Mouse (Mus musculus): ENCODE results near the gene Krt17. TPM values are rescaled to one million over a fixed set of nuclear protein-coding genes. Genes with fewer than 3 reads are reported as not detected.

Gene Krt17
- total and polyA plus RNA-seq, 3 experiments: 0.61 TPM; not detected in 2

GRCm38 (mm10) chr11:100221741-100222140, 39.1 kb downstream of the Krt17 start:
- Histone ChIP-seq H3K36me3 (ENCODE audit: control insufficient read depth, insufficient read depth, low read length) (no peaks in the 10 kb centered on the region), H3K4me1 (ENCODE audit: control insufficient read depth, insufficient read depth, low read length) (no peaks in the 10 kb centered on the region), H3K27me3 (ENCODE audit: control insufficient read depth, insufficient read depth, low read length) (no peaks in the 10 kb centered on the region), H3K9ac (ENCODE audit: low read depth, low read length) (no peak overlapping the region), H3K27ac (no peak overlapping the region), H3K4me3 (no peak overlapping the region), H3K79me2 (replicated peaks; ENCODE audit: control insufficient read depth, insufficient read depth, low read length) (no peaks in the 10 kb centered on the region)
- WGBS: 60% methylated on average over 8 of the region's 8 CpGs
- TF ChIP-seq CTCF (IDR thresholded peaks at IDR 0.05): no peak
- TF ChIP-seq EP300 (IDR thresholded peaks at IDR 0.05; ENCODE audit: insufficient read depth, low read depth, low read length): no peak
- TF ChIP-seq POLR2A (IDR thresholded peaks at IDR 0.05; ENCODE audit: insufficient read depth, low read depth, low read length): no peak
- intact Hi-C loops (cut with DNase I): no loop called here
- DNase-seq: no peak

GRCm38 (mm10) chr11:100219304-100219703, 41.5 kb downstream of the Krt17 start:
- H3K4me1 ChIP-seq (ENCODE audit: control insufficient read depth, insufficient read depth, low read length): no peaks in the 10 kb centered on the region
- intact Hi-C loops (cut with DNase I): no loop called here
- no peak for DNase-seq
- WGBS: 79% methylated on average over 4 of the region's 4 CpGs
- H3K79me2 ChIP-seq (replicated peaks; ENCODE audit: control insufficient read depth, insufficient read depth, low read length): no peaks in the 10 kb centered on the region
- no peak overlapping the region for H3K4me3 ChIP-seq
- no peaks in the 10 kb centered on the region for H3K36me3 ChIP-seq (ENCODE audit: control insufficient read depth, insufficient read depth, low read length)
- no peak overlapping the region for H3K27ac ChIP-seq
- no peak overlapping the region for H3K9ac ChIP-seq (ENCODE audit: low read depth, low read length)
- no peak for TF ChIP-seq CTCF (IDR thresholded peaks at IDR 0.05)
- TF ChIP-seq EP300 (IDR thresholded peaks at IDR 0.05; ENCODE audit: insufficient read depth, low read depth, low read length): no peak
- TF ChIP-seq POLR2A (IDR thresholded peaks at IDR 0.05; ENCODE audit: insufficient read depth, low read depth, low read length): no peak
- no peaks in the 10 kb centered on the region for H3K27me3 ChIP-seq (ENCODE audit: control insufficient read depth, insufficient read depth, low read length)

DNA sequence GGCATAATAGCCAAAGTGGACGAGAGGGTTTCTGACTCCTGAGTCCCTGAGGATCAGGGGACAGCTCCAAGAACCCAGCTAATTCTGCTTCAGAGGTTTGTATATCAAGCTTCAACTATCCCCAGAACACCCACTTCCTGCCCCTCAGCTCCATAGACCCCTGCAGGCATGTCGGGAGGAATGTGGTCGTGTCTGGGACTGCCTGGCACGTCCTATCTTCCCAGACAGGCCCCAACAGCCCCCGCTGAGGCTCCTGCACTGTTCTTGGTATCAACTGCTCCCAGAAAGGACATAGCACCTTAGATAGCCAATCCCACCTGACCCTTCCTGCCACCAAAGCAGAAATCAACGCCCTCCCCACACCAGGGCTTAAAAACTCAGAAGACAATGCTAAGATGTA, 52.3 kb downstream of the Krt17 start:
- Histone ChIP-seq H3K27me3 (ENCODE audit: control insufficient read depth, insufficient read depth, low read length) (no peaks in the 10 kb centered on the region), H3K36me3 (ENCODE audit: control insufficient read depth, insufficient read depth, low read length) (no peaks in the 10 kb centered on the region), H3K27ac (no peak overlapping the region), H3K79me2 (replicated peaks; ENCODE audit: control insufficient read depth, insufficient read depth, low read length) (no peaks in the 10 kb centered on the region), H3K4me3 (no peak overlapping the region), H3K9ac (ENCODE audit: low read depth, low read length) (no peak overlapping the region), H3K4me1 (ENCODE audit: control insufficient read depth, insufficient read depth, low read length) (no peaks in the 10 kb centered on the region)
- DNase-seq: no peak
- no peak for TF ChIP-seq CTCF (IDR thresholded peaks at IDR 0.05)
- TF ChIP-seq EP300 (IDR thresholded peaks at IDR 0.05; ENCODE audit: insufficient read depth, low read depth, low read length): no peak
- TF ChIP-seq POLR2A (IDR thresholded peaks at IDR 0.05; ENCODE audit: insufficient read depth, low read depth, low read length): no peak
- 21% methylated on average over 6 of the region's 6 CpGs for WGBS
- intact Hi-C loops (cut with DNase I): no loop called here

GRCm38 (mm10) chr11:100207498-100207897, 53.3 kb downstream of the Krt17 start, which contains the start of gene Krt14:
TSS of gene Krt14 (minus strand) at chr11:100207548.
- Histone ChIP-seq H3K9ac (ENCODE audit: low read depth, low read length) (no peak within 1 kb of the TSS), H3K36me3 (ENCODE audit: control insufficient read depth, insufficient read depth, low read length) (no peaks in the 10 kb centered on the region), H3K27ac (no peak within 1 kb of the TSS), H3K4me3 (no peak within 1 kb of the TSS), H3K27me3 (ENCODE audit: control insufficient read depth, insufficient read depth, low read length) (no peaks in the 10 kb centered on the region), H3K79me2 (replicated peaks; ENCODE audit: control insufficient read depth, insufficient read depth, low read length) (no peaks in the 10 kb centered on the region), H3K4me1 (ENCODE audit: control insufficient read depth, insufficient read depth, low read length) (no peaks in the 10 kb centered on the region)
- 87% methylated on average over 8 of the region's 8 CpGs for WGBS
- TF ChIP-seq CTCF (IDR thresholded peaks at IDR 0.05) (no peak), EP300 (IDR thresholded peaks at IDR 0.05; ENCODE audit: insufficient read depth, low read depth, low read length) (no peak), POLR2A (IDR thresholded peaks at IDR 0.05; ENCODE audit: insufficient read depth, low read depth, low read length) (no peak)
- intact Hi-C loops (cut with DNase I): no loop called here
- no peak for DNase-seq

Other genes with a start within 250 kb of the Krt17 start
- gene Krt33a, start 244.8 kb downstream of the Krt17 start, total RNA-seq (2021): not detected
- not detected in 2 replicates for gene Krt33a, start 244.8 kb downstream of the Krt17 start, polyA plus RNA-seq (2012; rRNA removed)
- not detected for gene Krt33b, start 231.2 kb downstream of the Krt17 start, total RNA-seq (2021)
- not detected in 2 replicates for gene Krt33b, start 231.2 kb downstream of the Krt17 start, polyA plus RNA-seq (2012; rRNA removed)
- not detected for gene Krt34, start 219.5 kb downstream of the Krt17 start, total RNA-seq (2021)
- gene Krt34, start 219.5 kb downstream of the Krt17 start, polyA plus RNA-seq (2012; rRNA removed): not detected in 2 replicates
- not detected for gene Krt31, start 210.5 kb downstream of the Krt17 start, total RNA-seq (2021)
- gene Krt31, start 210.5 kb downstream of the Krt17 start, polyA plus RNA-seq (2012; rRNA removed): 0.08 TPM in 1 of 2 replicates, not detected in the other
- gene Krt32, start 172.8 kb downstream of the Krt17 start, total RNA-seq (2021): not detected
- not detected in 2 replicates for gene Krt32, start 172.8 kb downstream of the Krt17 start, polyA plus RNA-seq (2012; rRNA removed)
- gene Krt35, start 164.8 kb downstream of the Krt17 start, total RNA-seq (2021): not detected
- gene Krt35, start 164.8 kb downstream of the Krt17 start, polyA plus RNA-seq (2012; rRNA removed): not detected in 2 replicates
- not detected for gene Krt36, start 155.4 kb downstream of the Krt17 start, total RNA-seq (2021)
- gene Krt36, start 155.4 kb downstream of the Krt17 start, polyA plus RNA-seq (2012; rRNA removed): 0.15 TPM in 1 of 2 replicates, not detected in the other
- not detected for gene Krt13, start 139.5 kb downstream of the Krt17 start, total RNA-seq (2021)
- not detected in 2 replicates for gene Krt13, start 139.5 kb downstream of the Krt17 start, polyA plus RNA-seq (2012; rRNA removed)
- gene Krt15, start 125.1 kb downstream of the Krt17 start, total RNA-seq (2021): under 1 TPM in 1 of 2 experiments, not detected in 1; 0.23 TPM
- gene Krt15, start 125.1 kb downstream of the Krt17 start, polyA plus RNA-seq (2012; rRNA removed): 0.26 and 5.0 TPM in 2 replicates
- gene Krt19, start 112.4 kb downstream of the Krt17 start, total RNA-seq (2021): 1 to 10 TPM; 6.9 to 8.5 TPM
- gene Krt19, start 112.4 kb downstream of the Krt17 start, polyA plus RNA-seq (2012; rRNA removed): 8.0 and 27.0 TPM in 2 replicates
- not detected for gene Krt9, start 67.8 kb downstream of the Krt17 start, total RNA-seq (2021)
- gene Krt9, start 67.8 kb downstream of the Krt17 start, polyA plus RNA-seq (2012; rRNA removed): not detected in 2 replicates
- gene Krt14, start 53.5 kb downstream of the Krt17 start, total RNA-seq (2021): under 1 TPM in 1 of 2 experiments, not detected in 1; 0.31 TPM
- gene Krt14, start 53.5 kb downstream of the Krt17 start, polyA plus RNA-seq (2012; rRNA removed): 0.44 and 0.47 TPM in 2 replicates
- not detected for gene Krt16, start 12.1 kb downstream of the Krt17 start, total RNA-seq (2021)
- not detected in 2 replicates for gene Krt16, start 12.1 kb downstream of the Krt17 start, polyA plus RNA-seq (2012; rRNA removed)
- not detected for gene Krt42, start 8.8 kb upstream of the Krt17 start, total RNA-seq (2021)
- gene Krt42, start 8.8 kb upstream of the Krt17 start, polyA plus RNA-seq (2012; rRNA removed): not detected in 2 replicates
- gene Eif1, start 58.9 kb upstream of the Krt17 start, total RNA-seq (2021): 1,000 to 10,000 TPM; 1,735 to 2,054 TPM
- gene Eif1, start 58.9 kb upstream of the Krt17 start, polyA plus RNA-seq (2012; rRNA removed): 195 and 341 TPM in 2 replicates
- not detected for gene Gast, start 73.4 kb upstream of the Krt17 start, total RNA-seq (2021)
- gene Gast, start 73.4 kb upstream of the Krt17 start, polyA plus RNA-seq (2012; rRNA removed): not detected in 2 replicates
- 1 to 10 TPM; 1.3 to 1.5 TPM for gene Hap1, start 95.1 kb upstream of the Krt17 start, total RNA-seq (2021)
- 0.97 and 1.4 TPM in 2 replicates for gene Hap1, start 95.1 kb upstream of the Krt17 start, polyA plus RNA-seq (2012; rRNA removed)
- gene Jup, start 136.7 kb upstream of the Krt17 start, total RNA-seq (2021): 100 to 1,000 TPM; 234 to 237 TPM
- gene Jup, start 136.7 kb upstream of the Krt17 start, polyA plus RNA-seq (2012; rRNA removed): 317 and 318 TPM in 2 replicates
- gene P3h4, start 153.8 kb upstream of the Krt17 start, total RNA-seq (2021): 10 to 100 TPM; 13.4 to 16.8 TPM
- gene P3h4, start 153.8 kb upstream of the Krt17 start, polyA plus RNA-seq (2012; rRNA removed): 29.7 and 35.6 TPM in 2 replicates
- 1 to 10 TPM; 7.4 to 7.5 TPM for gene Fkbp10, start 154.7 kb upstream of the Krt17 start, total RNA-seq (2021)
- gene Fkbp10, start 154.7 kb upstream of the Krt17 start, polyA plus RNA-seq (2012; rRNA removed): 24.8 and 35.6 TPM in 2 replicates
- 10 to 100 TPM; 23.5 to 24.1 TPM for gene Nt5c3b, start 180.8 kb upstream of the Krt17 start, total RNA-seq (2021)
- gene Nt5c3b, start 180.8 kb upstream of the Krt17 start, polyA plus RNA-seq (2012; rRNA removed): 44.0 and 63.3 TPM in 2 replicates
- gene Klhl10, start 180.9 kb upstream of the Krt17 start, total RNA-seq (2021): 1 to 10 TPM in 1 of 2 experiments, under 1 TPM in 1; 0.50 to 1.0 TPM
- 0.86 and 1.8 TPM in 2 replicates for gene Klhl10, start 180.9 kb upstream of the Krt17 start, polyA plus RNA-seq (2012; rRNA removed)
- gene Klhl11, start 211.7 kb upstream of the Krt17 start, total RNA-seq (2021): 1 to 10 TPM; 7.2 to 8.0 TPM
- gene Klhl11, start 211.7 kb upstream of the Krt17 start, polyA plus RNA-seq (2012; rRNA removed): 3.1 and 4.4 TPM in 2 replicates